In the genomic region with DNA sequence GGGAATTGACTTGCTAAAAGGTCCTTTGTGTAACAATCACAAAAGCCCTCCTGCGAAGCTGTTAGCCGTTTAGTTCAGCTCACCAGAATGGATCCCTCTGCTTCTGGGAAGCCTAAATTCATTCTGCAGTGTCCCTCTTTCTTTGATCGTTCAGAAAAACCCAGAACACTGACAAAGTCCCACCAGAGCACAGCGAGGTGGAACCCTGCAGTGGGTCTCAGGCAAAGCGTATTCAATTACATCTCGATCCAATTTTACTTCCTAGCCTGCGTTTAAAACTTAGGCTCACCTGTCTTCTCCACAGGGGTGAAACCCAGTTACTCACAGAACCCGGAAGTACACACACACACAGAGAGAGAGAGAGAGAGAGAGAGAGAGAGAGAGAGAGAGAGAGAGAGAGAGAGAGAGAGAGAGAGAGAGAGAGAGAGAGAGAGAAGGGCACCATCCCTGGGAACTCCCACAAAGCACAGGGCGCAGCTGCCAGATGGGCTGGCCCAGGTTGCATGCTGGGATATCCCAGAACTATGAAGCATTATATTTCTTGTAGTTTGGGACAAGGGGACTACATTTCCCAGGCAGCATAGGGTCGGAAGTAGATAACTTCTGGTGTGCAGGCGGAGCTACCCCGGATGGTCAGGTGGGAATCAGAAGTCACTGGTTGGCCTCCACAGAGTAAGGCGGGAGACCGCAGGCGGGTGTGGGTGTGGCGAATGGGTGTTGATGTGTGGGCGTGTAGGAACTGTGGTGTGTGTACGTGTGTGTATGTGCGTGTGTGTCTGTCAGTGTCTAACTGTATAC, we compare ENCODE assay signal across 8 mouse cellular contexts. TPM values are rescaled to one million over a fixed set of nuclear protein-coding genes. Genes with fewer than 3 reads are reported as not detected.
DNase-seq lines count a peak whose midpoint lies in the region; ATAC-seq lines count a peak whose summit lies in the region.

A gene (plus strand): TSS at position 526 of the 798 bp plus-strand sequence.

- H3K4me3 ChIP-seq in hindbrain, embryonic 15.5 days, result peak within 1 kb of the TSS; percentile 49

- peak; percentile 99 for ATAC-seq in hindbrain, embryonic 15.5 days (ENCODE audit: low FRiP score, low read depth)

- H3K4me1 ChIP-seq in hindbrain, embryonic 15.5 days (replicated peaks), result peaks cover 29% of the 10 kb centered on the region

- DNase-seq in T-cell, adult 2 months (ENCODE audit: low spot score), result peak; percentile 98
- peak; percentile 90 to 91 for DNase-seq in cerebellum, postnatal 36 days
- peak; percentile 93 to 97 for DNase-seq in frontal cortex, postnatal 36 days (ENCODE audit: low spot score in 2 of 2)
- DNase-seq in left cerebral cortex, adult 11 months (ENCODE audit: low spot score), result peak; percentile 96
- DNase-seq in lung, postnatal 4 days, result peak; percentile 92 to 95
- DNase-seq in retina, postnatal 7 days (ENCODE audit: low read depth, low spot score), result peak; percentile 83
- DNase-seq in urinary bladder, adult 2 months (ENCODE audit: low spot score), result peak; percentile 67

- 0% methylated on average over 19 of the region's 19 CpGs for WGBS in hindbrain, embryonic 15.5 days

- peak within 1 kb of the TSS; percentile 79 for H3K4me2 ChIP-seq in hindbrain, embryonic 15.5 days

- H3K9ac ChIP-seq in hindbrain, embryonic 15.5 days, result peak within 1 kb of the TSS; percentile 65

- no peaks in the 10 kb centered on the region for H3K27me3 ChIP-seq in hindbrain, embryonic 15.5 days

- no peaks in the 10 kb centered on the region for H3K36me3 ChIP-seq in hindbrain, embryonic 15.5 days

- peak within 1 kb of the TSS; percentile 85 for H3K27ac ChIP-seq in hindbrain, embryonic 15.5 days (replicated peaks)

- no peaks in the 10 kb centered on the region for H3K9me3 ChIP-seq in hindbrain, embryonic 15.5 days

RNA-seq across cellular contexts. Expression of the gene that starts here (rescaled TPM):
- 13.4 and 13.8 TPM in 2 replicates for polyA plus RNA-seq in hindbrain, embryonic 15.5 days (2015; fragmentation: Nextera tagmentation; extraction: Ambion mirVana)
- polyA plus RNA-seq in urinary bladder, adult 2 months (2012; rRNA removed), result 2.3 and 2.5 TPM in 2 replicates

Comparison
In these comparisons a context has a peak if more than half of its experiments do, and no peak if none do; other contexts are left out.
1. Peak in every context shown above with its lines: DNase-seq, ATAC-seq, H3K4me3 ChIP-seq and H3K27ac ChIP-seq.